Mouse (Mus musculus) heart, embryonic 16.5 days (tissue): ENCODE data around the gene Gk. TPM values are rescaled to one million over a fixed set of nuclear protein-coding genes. Genes with fewer than 3 reads are reported as not detected.
A peak's percentile ranks its signal among the peaks of the same experiment; 100 is the strongest.

Experiments used
- ATAC-seq: fragments of 200-750 bp; cut with Nextera tagmentation; replicated peaks from 2 replicates; pipeline ENCODE4 v1.8.0; 2017; ENCODE audit warnings: moderate number of reproducible peaks; ENCODE audit not compliant: insufficient read depth, low FRiP score; ENCODE audit errors: extremely low read depth
- H3K27ac ChIP-seq: fragments of 300-500 bp; sonication (generic); 2 replicates; pipeline ENCODE4 v1.5.1; 2014; ENCODE audit warnings: mild to moderate bottlenecking, low read length, control low read depth, moderate library complexity
- H3K27me3 ChIP-seq: fragments of 300-500 bp; sonication (generic); 2 replicates; pipeline ENCODE4 v1.6.1; 2014; ENCODE audit warnings: low read length, mixed read lengths; ENCODE audit not compliant: control insufficient read depth, insufficient read depth
- H3K36me3 ChIP-seq: fragments of 300-500 bp; sonication (generic); 2 replicates; pipeline ENCODE4 v1.6.1; 2014; ENCODE audit not compliant: control insufficient read depth, insufficient read depth
- H3K4me1 ChIP-seq: fragments of 300-500 bp; sonication (generic); 2 replicates; pipeline ENCODE4 v1.6.1; 2014; ENCODE audit warnings: low read length, mixed read lengths; ENCODE audit not compliant: control insufficient read depth, insufficient read depth
- H3K4me2 ChIP-seq: fragments of 300-500 bp; sonication (generic); 2 replicates; pipeline ENCODE4 v1.6.1; 2014; ENCODE audit warnings: low read depth, mild to moderate bottlenecking, control low read depth, low read length
- H3K4me3 ChIP-seq: fragments of 300-500 bp; sonication (generic); 2 replicates; pipeline ENCODE4 v1.5.1; 2014; ENCODE audit warnings: mild to moderate bottlenecking, control low read depth, low read length
- H3K9ac ChIP-seq: fragments of 300-500 bp; sonication (generic); 2 replicates; pipeline ENCODE4 v1.6.1; 2014; ENCODE audit warnings: low read length, control low read depth
- H3K9me3 ChIP-seq: fragments of 300-500 bp; sonication (generic); replicated peaks from 2 replicates; pipeline ENCODE4 v1.6.1; 2016; ENCODE audit warnings: low read length; ENCODE audit not compliant: control insufficient read depth
- WGBS: fragments of 180-500 bp; shearing (Covaris S2); extraction: QIAGEN DNeasy Blood & Tissue Kit; methylation state at CpG from one replicate; pipeline ENCODE4 v1.1.7; 2014; 5-methylcytosine and 5-hydroxymethylcytosine counted together
- polyA plus RNA-seq: library from polyadenylated mRNA; unstranded; fragments of >200 nt; fragmentation: Nextera tagmentation; extraction: Ambion mirVana; gene quantifications from 2 replicates; pipeline ENCODE4 v1.2.1, GENCODE M21; 2015

Gk gene
- polyA plus RNA-seq, 1 experiment from 2014 or later: 23.2 TPM

DNA sequence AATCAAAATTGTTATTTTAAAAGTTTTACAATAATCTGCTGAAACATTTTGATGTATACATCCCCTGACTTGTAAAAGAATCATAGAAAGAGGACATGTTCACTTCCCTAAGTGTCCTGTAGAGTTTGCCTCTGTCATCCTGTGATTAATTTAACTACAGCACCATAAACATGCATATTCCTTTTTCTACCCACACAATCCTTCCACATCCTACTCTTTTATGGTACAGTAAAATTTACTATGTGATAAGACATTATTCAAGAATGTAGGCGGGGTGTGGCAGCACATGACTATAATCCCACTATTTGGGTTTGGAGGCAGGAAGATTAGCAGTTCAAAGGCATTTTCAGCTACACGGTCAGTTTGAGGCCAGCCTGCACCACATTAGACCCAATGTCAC lies 8.0 kb downstream of the Gk start:
- ATAC-seq: no peak
- no peaks in the 10 kb centered on the region for H3K27me3 ChIP-seq
- no peak overlapping the region for H3K4me3 ChIP-seq
- H3K4me1 ChIP-seq: no peaks in the 10 kb centered on the region
- no peaks in the 10 kb centered on the region; the same call in 1 of the 2 replicates for H3K36me3 ChIP-seq
- H3K27ac ChIP-seq: no peak overlapping the region
- H3K4me2 ChIP-seq: no peak overlapping the region
- H3K9me3 ChIP-seq: no peaks in the 10 kb centered on the region
- H3K9ac ChIP-seq: no peak overlapping the region
- 69% methylated on average over 2 of the region's 2 CpGs for WGBS

DNA sequence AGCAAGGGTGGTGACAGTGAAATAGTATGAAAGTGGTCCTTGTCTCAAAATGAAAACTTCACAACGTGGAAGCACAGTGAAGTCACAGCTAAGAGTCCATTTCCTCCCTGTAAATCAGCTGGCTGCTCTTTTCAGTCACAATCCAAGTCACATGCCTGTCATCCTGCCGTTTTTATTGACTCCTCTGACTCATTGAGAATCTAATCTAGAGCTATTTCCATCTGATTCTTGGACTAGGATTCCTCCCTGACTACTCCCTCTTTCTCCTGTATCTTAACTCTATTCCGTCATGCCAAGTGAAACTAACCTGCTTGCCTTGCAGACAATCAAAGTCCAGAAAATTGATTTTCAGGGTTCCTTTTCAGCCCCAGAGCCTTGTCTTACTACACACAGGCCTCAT lies 20.6 kb downstream of the Gk start:
- H3K36me3 ChIP-seq: no peaks in the 10 kb centered on the region
- no peaks in the 10 kb centered on the region for H3K27me3 ChIP-seq
- H3K4me3 ChIP-seq: no peak overlapping the region
- no peak for ATAC-seq
- no peak overlapping the region for H3K27ac ChIP-seq
- H3K9me3 ChIP-seq: 0 out of 2 replicates have a peak, but pooled peaks cover 2% of the 10 kb centered on the region
- no peaks in the 10 kb centered on the region for H3K4me1 ChIP-seq
- H3K9ac ChIP-seq: no peak overlapping the region
- 38% methylated on average over 3 of the region's 3 CpGs for WGBS
- no peak overlapping the region for H3K4me2 ChIP-seq

GRCm38 (mm10) chrX:85743837-85744236 lies 32.8 kb downstream of the Gk start:
- WGBS: 81% methylated on average over 3 of the region's 3 CpGs
- Histone ChIP-seq H3K4me1 (no peaks in the 10 kb centered on the region), H3K36me3 (peaks cover 2% of the 10 kb centered on the region; the same call in 1 of the 2 replicates), H3K27me3 (no peaks in the 10 kb centered on the region), H3K27ac (no peak overlapping the region), H3K9me3 (no peaks in the 10 kb centered on the region), H3K4me3 (no peak overlapping the region), H3K9ac (no peak overlapping the region), H3K4me2 (no peak overlapping the region)
- ATAC-seq: no peak

DNA sequence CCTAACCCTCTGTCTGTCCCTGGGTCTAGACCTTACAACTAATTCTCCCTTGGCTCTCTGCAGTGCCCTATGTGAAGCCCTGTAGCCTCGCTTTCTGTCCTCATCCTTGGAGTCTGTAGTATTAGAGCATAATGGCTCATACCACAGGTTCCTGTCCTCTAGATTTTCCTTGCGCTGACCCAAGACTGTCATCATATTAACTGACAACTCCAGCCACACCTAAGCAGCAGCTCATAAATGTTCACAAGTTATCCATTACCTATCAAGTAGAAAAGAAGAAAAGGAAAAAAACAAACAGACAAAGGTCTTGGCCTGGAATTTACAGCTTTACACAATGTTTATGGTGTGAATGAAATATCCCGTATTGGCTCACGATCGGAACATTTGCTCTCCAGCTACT lies 43.4 kb downstream of the Gk start:
- Histone ChIP-seq H3K4me3 (no peak overlapping the region), H3K9me3 (no peaks in the 10 kb centered on the region), H3K27ac (no peak overlapping the region), H3K9ac (no peak overlapping the region), H3K36me3 (0 out of 2 replicates have a peak, but pooled peaks cover 5% of the 10 kb centered on the region), H3K4me2 (no peak overlapping the region), H3K27me3 (no peaks in the 10 kb centered on the region), H3K4me1 (no peaks in the 10 kb centered on the region)
- ATAC-seq: no peak
- WGBS: 85% methylated on average over 5 of the region's 5 CpGs

DNA sequence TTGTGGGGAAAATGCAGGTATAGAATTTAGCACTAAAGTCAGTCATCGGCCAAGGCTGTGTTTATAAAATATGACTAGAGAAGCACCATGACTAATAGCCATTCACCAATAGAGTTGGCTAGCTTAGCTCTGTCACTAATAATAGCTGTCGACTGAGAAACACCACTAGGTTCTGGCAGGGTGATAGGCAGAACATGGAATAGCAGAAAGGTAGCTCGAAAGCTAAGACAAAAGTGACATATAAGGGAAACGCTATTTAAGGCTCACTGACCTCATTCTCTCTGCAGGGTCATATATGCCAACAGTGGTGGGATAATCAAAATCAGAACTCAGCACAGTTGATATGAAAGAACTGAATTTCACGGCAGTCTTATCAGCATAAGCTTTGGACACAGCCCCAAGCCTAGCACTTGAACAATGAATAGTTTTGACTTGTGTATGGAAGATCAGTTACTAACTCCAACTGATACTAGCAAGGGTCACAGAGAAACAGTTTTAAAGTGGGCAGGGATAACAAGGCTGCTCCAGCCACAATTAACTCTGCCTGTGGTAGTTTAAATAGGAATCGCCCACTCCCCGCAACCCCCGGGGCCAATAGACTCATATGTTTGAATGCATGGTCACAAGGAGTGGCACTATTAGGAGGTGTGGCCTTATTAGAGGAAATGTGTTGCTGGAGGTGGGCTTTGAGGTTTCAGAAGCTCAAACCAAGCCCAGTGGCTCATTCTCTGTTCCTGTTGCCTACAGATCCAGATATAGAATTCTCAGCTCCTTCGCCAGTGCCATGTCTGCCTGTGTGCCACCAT lies 45.3 kb downstream of the Gk start:
- Histone ChIP-seq H3K9me3 (no peaks in the 10 kb centered on the region), H3K27me3 (no peaks in the 10 kb centered on the region), H3K36me3 (0 out of 2 replicates have a peak, but pooled peaks cover 5% of the 10 kb centered on the region), H3K9ac (no peak overlapping the region), H3K27ac (peak overlapping the region; percentile 78), H3K4me2 (no peak overlapping the region), H3K4me3 (no peak overlapping the region), H3K4me1 (no peaks in the 10 kb centered on the region)
- WGBS: 56% methylated on average over 9 of the region's 9 CpGs
- ATAC-seq: peak; percentile 90

GRCm38 (mm10) chrX:85721226-85721625 lies 55.4 kb downstream of the Gk start:
- ATAC-seq: no peak
- Histone ChIP-seq H3K9ac (no peak overlapping the region), H3K9me3 (no peaks in the 10 kb centered on the region), H3K4me2 (no peak overlapping the region), H3K4me3 (no peak overlapping the region), H3K4me1 (no peaks in the 10 kb centered on the region), H3K27ac (no peak overlapping the region), H3K36me3 (peaks cover 7% of the 10 kb centered on the region), H3K27me3 (no peaks in the 10 kb centered on the region)

DNA sequence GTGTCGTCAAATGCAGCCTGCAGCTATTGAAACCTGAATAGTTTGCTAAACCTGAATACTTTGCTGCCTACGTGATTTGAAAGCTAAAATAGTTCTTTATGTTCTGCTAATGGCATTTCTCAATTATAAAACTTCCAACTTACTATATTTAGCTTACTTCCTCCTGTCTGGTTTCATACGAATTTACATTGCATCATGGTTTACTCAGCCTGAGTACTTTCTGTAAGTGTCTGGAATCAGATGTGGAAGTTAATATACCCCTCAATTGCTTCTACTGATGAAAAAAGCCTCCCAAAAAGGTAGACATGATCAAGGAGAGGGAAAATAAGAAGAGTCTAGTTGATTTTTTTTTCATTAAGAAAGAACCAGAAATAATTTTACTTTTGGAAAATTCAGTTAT lies 66.2 kb downstream of the Gk start:
- Histone ChIP-seq H3K27me3 (no peaks in the 10 kb centered on the region), H3K27ac (no peak overlapping the region), H3K9ac (no peak overlapping the region), H3K4me3 (no peak overlapping the region), H3K4me1 (no peaks in the 10 kb centered on the region), H3K4me2 (no peak overlapping the region), H3K9me3 (no peaks in the 10 kb centered on the region), H3K36me3 (no peaks in the 10 kb centered on the region)
- ATAC-seq: no peak
- WGBS: 59% methylated on average over 3 of the region's 3 CpGs

DNA sequence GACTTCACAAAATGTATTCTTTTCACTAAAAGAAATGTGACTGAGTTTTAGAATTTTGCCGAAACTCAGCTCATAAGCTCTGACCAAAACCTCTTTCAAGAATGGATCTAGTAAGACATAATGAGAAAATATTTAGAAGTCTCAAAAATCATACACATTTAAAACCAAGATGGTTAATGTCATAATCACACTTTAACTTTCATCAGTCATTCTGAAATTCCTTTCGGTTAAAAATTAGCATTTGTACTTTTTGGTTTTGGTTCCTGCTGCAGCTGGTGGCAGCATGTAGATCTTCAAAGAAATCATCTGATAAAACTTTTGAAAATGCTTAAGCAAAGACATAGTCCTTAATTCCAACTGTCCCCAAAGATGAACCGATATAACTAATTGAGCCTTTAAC lies 70.9 kb downstream of the Gk start:
- WGBS: 90% methylated on average over 3 of the region's 3 CpGs
- H3K4me2 ChIP-seq: no peak overlapping the region
- no peak overlapping the region for H3K9ac ChIP-seq
- ATAC-seq: no peak
- no peaks in the 10 kb centered on the region for H3K36me3 ChIP-seq
- H3K4me1 ChIP-seq: no peaks in the 10 kb centered on the region
- no peak overlapping the region for H3K4me3 ChIP-seq
- no peaks in the 10 kb centered on the region for H3K27me3 ChIP-seq
- no peaks in the 10 kb centered on the region for H3K9me3 ChIP-seq
- no peak overlapping the region for H3K27ac ChIP-seq

DNA sequence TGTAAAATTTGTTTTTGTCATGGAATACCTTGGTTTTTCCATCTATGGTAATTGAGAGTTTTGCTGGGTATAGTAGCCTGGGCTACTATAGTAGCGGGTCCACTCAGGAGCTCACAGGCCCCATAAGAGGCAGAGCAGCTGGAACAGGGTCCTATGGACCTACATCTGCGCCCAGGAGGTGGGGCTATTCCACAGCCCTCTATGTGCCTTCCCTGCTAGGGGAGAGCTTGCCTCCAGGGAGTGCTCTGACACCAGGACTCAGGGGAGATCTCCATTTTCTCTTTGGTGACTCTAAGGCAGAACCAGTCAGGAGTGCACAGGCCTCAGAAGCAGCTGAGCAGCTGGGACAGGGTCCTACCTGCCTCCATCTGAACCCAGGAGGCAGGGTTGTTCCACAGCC lies 92.9 kb downstream of the Gk start:
- 61% methylated on average over 2 of the region's 2 CpGs for WGBS
- Histone ChIP-seq H3K36me3 (no peaks in the 10 kb centered on the region), H3K9me3 (no peaks in the 10 kb centered on the region)

More for the DNA sequence above, 92.9 kb downstream of the Gk start:
- no peak overlapping the region for H3K4me3 ChIP-seq
- H3K27me3 ChIP-seq: no peaks in the 10 kb centered on the region
- ATAC-seq: no peak
- H3K27ac ChIP-seq: no peak overlapping the region
- no peak overlapping the region for H3K9ac ChIP-seq
- no peaks in the 10 kb centered on the region for H3K4me1 ChIP-seq
- H3K4me2 ChIP-seq: no peak overlapping the region
